Mouse (Mus musculus) embryo, embryonic 9.5 days (tissue): ENCODE measurements around the gene Tecpr2.

ENCODE experiments used
- DNase-seq: peaks from one replicate; pipeline ENCODE4 v3.0.0-alpha.2; 2017; ENCODE audit errors: extremely low spot score

Gene Tecpr2

GRCm38 (mm10) chr12:110948082-110948909, 59.2 kb downstream of the Tecpr2 start:
- DNase-seq: no peak

- no peak for DNase-seq
Observed at GRCm38 (mm10) chr12:110948910-110949201, 59.8 kb downstream of the Tecpr2 start.

- no peak for DNase-seq
Observed at GRCm38 (mm10) chr12:110949410-110949809, 60.3 kb downstream of the Tecpr2 start.

- no peak for DNase-seq
Observed at GRCm38 (mm10) chr12:110950151-110950550, 61.1 kb downstream of the Tecpr2 start.

GRCm38 (mm10) chr12:110951236-110951635, 62.2 kb downstream of the Tecpr2 start:
- DNase-seq: no peak

- no peak for DNase-seq
Observed at GRCm38 (mm10) chr12:110952628-110953385, 63.7 kb downstream of the Tecpr2 start.

GRCm38 (mm10) chr12:110953443-110953842, 64.4 kb downstream of the Tecpr2 start:
- DNase-seq: no peak

GRCm38 (mm10) chr12:110953900-110954299, 64.8 kb downstream of the Tecpr2 start:
- no peak for DNase-seq

- no peak for DNase-seq
Observed at GRCm38 (mm10) chr12:110954351-110954991, 65.4 kb downstream of the Tecpr2 start.

GRCm38 (mm10) chr12:110961973-110962372, 72.9 kb downstream of the Tecpr2 start:
- DNase-seq: no peak

GRCm38 (mm10) chr12:110965500-110965899, 76.4 kb downstream of the Tecpr2 start:
- DNase-seq: no peak

- DNase-seq: no peak
Observed at GRCm38 (mm10) chr12:110966079-110966478, 77.0 kb downstream of the Tecpr2 start.

GRCm38 (mm10) chr12:110967146-110967545, 78.1 kb downstream of the Tecpr2 start:
- no peak for DNase-seq

GRCm38 (mm10) chr12:110970408-110970807, 81.3 kb downstream of the Tecpr2 start:
- DNase-seq: no peak

GRCm38 (mm10) chr12:110971972-110972371, 82.9 kb downstream of the Tecpr2 start:
- DNase-seq: no peak

GRCm38 (mm10) chr12:110973829-110974228, 84.8 kb downstream of the Tecpr2 start:
- no peak for DNase-seq

- no peak for DNase-seq
Observed at GRCm38 (mm10) chr12:110974295-110974694, 85.2 kb downstream of the Tecpr2 start.

GRCm38 (mm10) chr12:110974726-110975125, 85.7 kb downstream of the Tecpr2 start:
- no peak for DNase-seq

GRCm38 (mm10) chr12:110975385-110975784, 86.3 kb downstream of the Tecpr2 start:
- no peak for DNase-seq

- no peak for DNase-seq
Observed at GRCm38 (mm10) chr12:110975838-110976468, 86.9 kb downstream of the Tecpr2 start.

GRCm38 (mm10) chr12:110976589-110977344, 87.7 kb downstream of the Tecpr2 start:
- DNase-seq: no peak
